ENCODE assay signal across 8 mouse cellular contexts in genomic region chr17:36257969-36258368, GRCm38 (mm10). TPM values are rescaled to one million over a fixed set of nuclear protein-coding genes. Genes with fewer than 3 reads are reported as not detected.
DNase-seq lines count a peak whose midpoint lies in the region; ATAC-seq and TF ChIP-seq lines count a peak whose summit lies in the region.

Gene Rpp21 (minus strand): TSS chr17:36258069.

- no peak for DNase-seq in heart, adult 2 months
- no peak for DNase-seq in heart, adult 11 months
- no peak for DNase-seq in adrenal gland, postnatal 10 days
- no peak for DNase-seq in gastrocnemius, adult 8-10 months (ENCODE audit: low spot score in 2 of 2)
- no peak for DNase-seq in urinary bladder, adult 18-20 months (ENCODE audit: low spot score in 2 of 2)
- no peak for DNase-seq in cerebellum, adult 9-11 months

- ATAC-seq in inflammation-experienced regulatory T-cells, adult 6 months: no peak

- peak within 1 kb of the TSS; percentile 74 for H3K4me3 ChIP-seq in heart, adult 2 months
- H3K4me3 ChIP-seq in megakaryocyte, embryonic 14.5 days (replicated peaks): peak within 1 kb of the TSS; percentile 97

- TF ChIP-seq CTCF in heart, adult 2 months (IDR thresholded peaks at IDR 0.05): no peak

- TF ChIP-seq POLR2A in heart, adult 2 months (IDR thresholded peaks at IDR 0.05; ENCODE audit: insufficient read depth, low read depth, low read length): no peak

- no peaks in the 10 kb centered on the region for H3K4me1 ChIP-seq in heart, adult 2 months (ENCODE audit: control insufficient read depth, insufficient read depth, low read length)
- H3K4me1 ChIP-seq in megakaryocyte, embryonic 14.5 days: peaks cover 33% of the 10 kb centered on the region

- WGBS in heart, adult 2 months: 44% methylated on average over 6 of the region's 6 CpGs

- no peaks in the 10 kb centered on the region for H3K36me3 ChIP-seq in heart, adult 2 months (ENCODE audit: control insufficient read depth, insufficient read depth, low read length)
- H3K36me3 ChIP-seq in megakaryocyte, embryonic 14.5 days (replicated peaks; ENCODE audit: low read length): peaks cover 58% of the 10 kb centered on the region

- no peaks in the 10 kb centered on the region for H3K79me2 ChIP-seq in heart, adult 2 months (replicated peaks; ENCODE audit: control insufficient read depth, insufficient read depth, low read length)

- peak within 1 kb of the TSS; percentile 81 for H3K9ac ChIP-seq in heart, adult 2 months (ENCODE audit: low read depth, low read length)

- no peaks in the 10 kb centered on the region for H3K27me3 ChIP-seq in heart, adult 2 months (ENCODE audit: control insufficient read depth, insufficient read depth, low read length)
- no peaks in the 10 kb centered on the region for H3K27me3 ChIP-seq in megakaryocyte, embryonic 14.5 days (replicated peaks)

- no peaks in the 10 kb centered on the region for H3K9me3 ChIP-seq in megakaryocyte, embryonic 14.5 days

- TF ChIP-seq EP300 in heart, adult 2 months (IDR thresholded peaks at IDR 0.05; ENCODE audit: insufficient read depth, low read depth, low read length): no peak

- intact Hi-C loops in heart, adult 2 months (cut with DNase I): no loop called here

- peak within 1 kb of the TSS; percentile 92 for H3K27ac ChIP-seq in heart, adult 2 months

RNA-seq across cellular contexts. Expression of gene Rpp21, which starts in this region (rescaled TPM):
- total RNA-seq in heart, adult 2 months (2021): 10 to 100 TPM; 35.5 to 43.8 TPM
- polyA plus RNA-seq in heart, adult 2 months (2012; rRNA removed): 49.8 and 59.1 TPM in 2 replicates
- total RNA-seq in adrenal gland, postnatal 10 days (2021): 10 to 100 TPM; 38.3 to 48.1 TPM
- 10 to 100 TPM; 31.1 to 42.0 (median 33.5) TPM for total RNA-seq in gastrocnemius, adult 8-10 months (2022)
- polyA plus RNA-seq in inflammation-experienced regulatory T-cells, adult 6 months (2017; shearing (Covaris generic)): 100 to 1,000 TPM; 147 to 196 (median 194) TPM
- 81.8 and 103 TPM in 2 replicates for polyA plus RNA-seq in megakaryocyte, embryonic 14.5 days (2012; ENCODE audit: insufficient read depth, low replicate concordance)
